Mouse (Mus musculus): ENCODE data around the gene Hormad2.

The Hormad2 gene

DNA sequence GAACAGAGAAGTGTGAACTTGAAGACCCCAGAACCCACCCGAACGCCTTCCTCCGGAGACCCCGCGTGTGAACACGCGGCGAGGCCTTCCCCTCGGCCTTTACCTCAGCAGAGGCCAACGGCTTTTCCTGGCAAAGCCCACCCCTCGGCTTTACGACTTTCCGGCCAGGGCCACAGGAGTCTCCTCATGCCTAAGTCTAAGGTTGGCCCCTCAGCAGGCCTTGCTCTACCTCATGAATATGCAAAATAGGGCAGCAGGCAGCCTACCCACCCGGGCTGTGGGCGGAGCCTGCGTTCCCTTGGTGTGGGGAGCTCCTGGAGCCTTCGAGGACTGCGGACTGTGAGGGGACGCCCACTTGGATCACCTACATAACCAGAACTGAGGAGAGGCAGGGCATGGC, at the start of gene Hormad2:
Hormad2 (minus strand) TSS at position 128 of the 400 bp plus-strand sequence.
- no peak for DNase-seq (ENCODE audit: low read depth, low spot score)

DNA sequence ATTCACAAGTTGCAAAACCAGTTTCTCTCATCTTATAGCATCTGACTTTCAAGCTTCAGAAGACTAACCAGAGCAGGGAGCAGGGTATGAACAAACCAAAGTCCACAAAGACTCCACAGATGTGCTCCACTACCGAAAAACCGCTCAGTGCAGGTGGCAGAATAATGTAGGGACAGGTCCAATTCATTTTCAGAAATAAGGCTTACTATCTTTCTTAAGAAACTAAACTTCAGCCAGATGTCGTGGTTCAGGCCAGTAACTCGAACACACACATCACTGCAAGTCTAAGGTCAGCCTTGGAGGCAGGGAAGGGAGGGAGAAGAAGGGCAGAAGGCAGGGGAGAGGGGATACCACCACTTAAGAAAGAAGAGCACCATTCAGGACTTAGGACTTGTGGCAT, 48.3 kb upstream of the Hormad2 start:
- no peak for DNase-seq (ENCODE audit: low read depth, low spot score)

DNA sequence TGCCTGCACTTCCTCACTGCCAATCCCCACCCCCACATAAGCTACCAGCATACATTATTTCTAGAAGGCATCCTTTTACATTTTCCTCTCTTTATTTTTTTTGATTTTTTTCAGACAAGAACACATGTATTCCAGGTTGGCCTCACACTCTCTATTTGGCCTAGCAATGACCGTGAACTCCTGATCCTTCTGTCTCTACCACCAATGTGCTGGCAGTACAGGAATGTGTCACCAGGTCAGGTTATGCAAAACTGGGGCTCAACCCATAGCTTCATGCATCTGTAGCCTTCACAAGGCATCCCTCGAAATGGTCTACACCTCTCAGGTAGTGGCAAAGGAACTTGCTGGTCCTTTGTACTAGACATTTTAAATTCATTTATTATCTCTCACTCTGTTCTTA, 47.9 kb upstream of the Hormad2 start:
- DNase-seq (ENCODE audit: low read depth, low spot score) = no peak

DNA sequence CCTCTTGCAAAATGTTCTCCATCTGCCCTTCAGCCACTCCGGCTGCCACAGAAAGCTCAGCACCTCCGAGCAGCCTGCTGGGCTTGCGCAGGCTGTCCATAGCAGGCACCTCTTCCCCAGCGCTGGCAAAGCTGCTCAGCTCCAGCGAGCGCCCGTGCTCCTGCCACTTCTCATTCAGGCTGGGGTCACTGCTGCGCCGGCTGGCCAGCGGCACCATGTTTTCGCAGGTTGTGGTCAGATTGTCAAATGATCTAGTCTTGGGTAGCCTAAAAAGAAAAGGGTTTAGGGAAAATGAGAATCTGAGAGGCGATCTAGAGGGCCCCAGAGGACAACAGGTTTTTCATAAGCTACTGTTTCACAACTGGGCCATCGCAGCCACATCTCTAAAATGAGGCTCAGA, 47.5 kb upstream of the Hormad2 start:
- no peak for DNase-seq (ENCODE audit: low read depth, low spot score)

DNA sequence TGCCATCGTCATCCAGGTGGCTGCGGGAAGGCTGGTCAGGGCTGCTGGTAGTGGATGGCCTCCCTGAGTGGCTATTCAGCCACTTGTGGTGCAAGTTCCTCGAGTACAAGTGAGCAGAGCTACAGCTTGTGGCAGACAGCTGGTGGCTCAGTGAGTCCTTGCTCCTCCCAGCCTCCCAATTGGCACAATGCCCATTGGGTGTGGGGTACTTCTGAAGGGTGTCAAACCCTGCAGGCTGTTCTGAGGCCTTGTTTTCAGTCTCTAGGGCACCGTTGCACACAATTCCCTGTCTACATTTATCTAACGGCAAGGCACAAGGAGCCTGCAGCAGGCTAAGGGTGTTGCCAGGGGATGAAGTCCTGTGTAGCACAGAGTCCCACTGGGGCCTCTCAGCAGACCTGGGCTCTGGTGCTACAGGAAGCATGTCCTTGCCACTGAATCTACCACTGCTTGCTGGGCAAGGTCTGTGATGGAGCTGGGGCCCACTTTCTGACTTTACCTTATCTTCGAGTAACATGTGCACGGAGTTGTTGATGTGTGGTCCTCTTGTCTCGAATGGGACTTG, 46.6 kb upstream of the Hormad2 start:
- no peak for DNase-seq (ENCODE audit: low read depth, low spot score)

DNA sequence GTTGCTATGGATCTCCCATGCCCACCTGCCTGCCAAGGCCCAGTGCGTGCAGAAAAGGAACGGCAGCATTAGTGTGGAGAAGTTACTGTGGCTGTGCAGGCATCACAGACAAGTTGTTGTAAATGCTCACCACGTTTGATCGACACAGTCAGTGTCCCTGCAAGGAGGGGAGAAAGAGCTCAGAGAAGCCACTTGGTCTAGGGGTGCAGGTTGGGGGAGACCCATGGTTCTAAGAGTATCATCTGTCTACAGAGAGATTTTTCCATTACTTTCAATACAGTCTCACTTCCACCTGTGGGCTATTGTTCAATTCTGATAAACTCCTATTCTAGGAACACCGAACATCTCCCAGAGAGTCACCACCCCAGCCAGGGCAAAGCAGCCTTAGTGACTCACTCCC, 43.6 kb upstream of the Hormad2 start:
- no peak for DNase-seq (ENCODE audit: low read depth, low spot score)

DNA sequence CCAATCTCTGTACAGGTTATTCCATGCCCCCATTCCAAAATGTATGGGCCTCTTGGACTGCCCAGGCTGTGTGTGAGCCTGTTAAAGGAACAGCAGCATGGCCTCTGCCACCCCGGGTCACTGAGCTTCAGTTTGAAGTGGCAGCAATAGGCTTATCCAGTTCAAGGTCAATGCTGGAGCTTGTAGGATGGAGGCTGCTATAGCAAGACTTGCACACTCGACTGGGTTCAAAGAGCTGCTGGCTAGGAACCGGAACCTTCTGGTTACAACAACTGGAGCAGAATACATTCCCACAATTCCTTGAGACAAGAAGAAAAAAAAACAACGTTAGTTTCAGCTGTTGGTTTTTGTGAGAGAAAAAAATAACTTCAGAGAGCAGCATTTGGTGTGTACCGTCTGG, 41.7 kb upstream of the Hormad2 start:
- no peak for DNase-seq (ENCODE audit: low read depth, low spot score)

DNA sequence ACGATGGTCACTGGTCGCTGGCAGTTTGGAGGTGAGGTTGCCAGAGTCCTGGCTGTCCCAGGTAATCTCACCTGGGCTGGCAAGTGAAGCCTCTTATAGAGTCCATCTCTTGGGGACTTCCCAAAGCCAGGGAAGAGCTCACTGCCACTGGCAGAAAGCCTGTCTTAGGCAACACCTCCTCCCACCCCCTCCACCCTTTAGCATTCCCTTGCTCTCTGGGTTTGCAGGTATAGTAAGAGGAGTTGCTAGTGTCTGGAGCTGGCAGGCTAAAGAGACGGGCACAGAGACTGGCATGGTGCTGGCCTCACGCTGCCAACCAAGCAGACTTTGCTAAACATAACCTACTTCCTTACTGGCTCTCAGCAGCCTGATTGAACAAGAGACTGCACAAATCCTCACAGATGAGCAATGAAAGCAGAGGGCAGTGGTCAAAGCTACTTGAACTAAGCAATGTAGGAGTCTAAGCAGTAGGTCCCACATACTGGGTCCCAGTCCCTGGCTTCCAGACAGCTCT, 35.3 kb upstream of the Hormad2 start:
- DNase-seq (ENCODE audit: low read depth, low spot score) = no peak

DNA sequence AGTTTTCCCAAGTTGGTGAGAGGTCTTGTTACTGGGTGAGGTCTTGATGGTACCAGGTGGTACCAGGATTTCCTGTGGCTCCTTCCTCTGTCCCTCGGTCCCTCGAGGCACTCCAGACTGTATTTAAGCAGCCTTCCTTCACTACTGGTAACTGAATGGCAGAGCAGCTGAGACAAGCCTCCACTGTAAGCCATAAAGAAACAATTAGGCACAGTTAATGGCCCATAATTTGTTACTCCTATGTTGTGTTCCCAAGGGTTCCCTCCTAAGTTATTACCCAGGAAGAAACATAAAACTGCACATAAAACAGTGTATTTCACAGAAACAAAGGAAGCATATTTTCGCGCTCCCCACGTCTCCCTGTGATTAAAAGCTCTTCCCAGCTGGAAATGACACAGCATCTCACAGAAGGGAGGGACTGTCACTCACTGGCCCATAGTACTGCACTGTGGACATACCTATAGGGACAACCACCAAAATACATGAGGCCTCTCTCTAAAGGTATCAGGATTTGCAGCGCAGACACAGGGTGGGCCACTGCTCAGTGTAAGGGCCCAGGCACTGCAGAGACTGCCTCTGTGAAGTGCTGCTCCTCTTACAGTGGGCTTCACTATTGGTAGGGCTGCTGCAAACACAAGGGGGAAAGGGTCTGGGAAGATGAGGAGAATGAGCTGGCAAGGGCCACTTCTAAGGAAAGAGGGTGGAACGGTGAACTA, 31.7 kb upstream of the Hormad2 start:
- no peak for DNase-seq (ENCODE audit: low read depth, low spot score)

DNA sequence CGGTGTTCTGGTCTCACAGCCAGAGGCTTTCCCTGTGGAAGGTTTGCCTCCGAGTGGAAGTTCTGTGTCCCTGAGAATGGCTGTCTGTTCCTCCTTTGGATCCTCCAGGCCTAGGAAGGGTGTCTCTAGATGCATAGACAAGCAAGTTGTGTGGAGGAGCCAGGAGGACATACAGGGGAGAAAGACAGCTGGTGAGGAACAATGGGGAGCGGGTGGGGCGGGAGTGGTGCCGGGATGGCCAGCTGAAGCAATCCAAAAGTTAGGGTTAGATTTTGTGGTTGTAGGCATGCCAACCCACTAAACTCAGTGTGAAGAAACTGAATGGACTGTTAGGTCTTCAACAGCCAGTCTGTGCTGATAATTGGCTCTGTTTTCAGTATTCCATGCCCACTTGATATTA, 30.8 kb upstream of the Hormad2 start:
- DNase-seq (ENCODE audit: low read depth, low spot score) = no peak

DNA sequence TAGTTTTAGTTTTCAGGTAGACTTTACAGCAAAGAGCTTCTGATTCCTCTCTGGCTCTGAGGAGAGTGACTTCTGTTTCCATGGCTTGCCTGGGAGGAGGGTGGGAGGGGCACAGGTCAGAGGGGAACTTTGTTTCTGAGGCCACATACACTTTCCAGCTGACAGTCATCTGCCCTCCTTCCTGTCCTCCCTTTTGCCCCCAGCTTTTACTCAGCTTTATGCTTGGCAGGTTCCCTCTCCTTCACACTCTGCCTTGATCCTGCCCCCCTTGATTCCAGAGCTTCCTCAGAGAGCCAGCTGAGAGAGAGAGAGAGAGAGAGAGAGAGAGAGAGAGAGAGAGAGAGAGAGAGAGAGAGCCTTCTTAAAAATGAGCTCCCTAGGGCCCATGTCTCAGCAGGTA, 30.3 kb upstream of the Hormad2 start:
- no peak for DNase-seq (ENCODE audit: low read depth, low spot score)

DNA sequence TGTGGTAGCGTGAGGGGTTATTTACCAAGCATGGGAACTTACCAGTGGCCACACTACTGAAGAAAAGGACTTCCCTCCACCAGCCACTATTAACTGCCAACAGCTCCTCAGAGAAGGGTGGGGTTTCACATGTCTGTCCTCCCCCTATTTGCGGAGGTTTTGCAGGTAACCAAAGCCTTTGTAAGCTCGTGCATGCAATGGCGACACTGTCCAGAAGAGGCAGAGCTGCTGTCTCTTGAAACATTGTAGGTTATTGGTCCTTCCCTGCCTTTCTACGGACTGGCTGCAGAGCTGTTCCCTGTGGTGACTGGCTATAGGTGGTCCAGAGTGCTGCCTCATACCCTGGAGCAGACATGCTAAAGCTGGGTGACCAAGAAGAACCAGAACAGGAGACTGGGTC, 28.2 kb upstream of the Hormad2 start:
- no peak for DNase-seq (ENCODE audit: low read depth, low spot score)

DNA sequence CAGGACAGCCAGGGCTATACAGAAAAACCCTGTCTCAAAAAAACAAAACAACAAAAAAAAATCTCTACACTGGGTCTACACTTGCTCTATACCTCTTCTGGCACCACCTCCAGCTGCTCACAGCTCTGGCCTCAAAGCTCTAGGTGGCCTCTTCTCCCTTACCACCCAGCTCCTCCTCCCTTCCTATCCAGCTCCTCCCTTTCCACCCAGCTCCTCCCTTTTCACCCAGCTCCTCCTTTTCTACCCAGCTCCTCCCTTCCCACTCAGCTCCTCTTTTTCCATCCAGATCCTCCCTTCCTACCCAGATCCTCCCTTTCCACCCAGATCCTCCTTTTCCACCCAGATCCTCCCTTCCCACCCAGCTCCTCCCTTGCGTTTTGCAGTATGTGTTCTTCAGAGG, 26.5 kb upstream of the Hormad2 start:
- no peak for DNase-seq (ENCODE audit: low read depth, low spot score)

DNA sequence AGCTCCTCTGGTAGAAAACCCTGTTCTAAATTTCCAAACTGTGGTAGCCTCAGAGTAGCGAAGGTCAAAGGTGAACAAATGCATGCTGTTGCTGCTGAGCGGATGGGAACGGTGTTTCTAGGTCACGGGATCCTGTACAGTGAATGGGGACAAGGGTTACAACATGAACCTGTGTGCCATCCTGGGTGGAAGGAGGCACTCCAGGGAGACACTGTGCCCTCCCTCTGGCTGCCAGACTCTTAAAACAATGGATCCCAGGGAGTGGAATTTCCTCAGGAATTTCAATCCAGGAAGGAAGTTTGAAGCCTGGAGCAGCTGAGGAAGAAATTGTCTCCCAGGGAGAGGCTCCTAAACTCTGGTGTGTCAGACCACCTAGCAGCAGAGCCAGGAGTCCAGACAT, 25.3 kb upstream of the Hormad2 start:
- no peak for DNase-seq (ENCODE audit: low read depth, low spot score)

DNA sequence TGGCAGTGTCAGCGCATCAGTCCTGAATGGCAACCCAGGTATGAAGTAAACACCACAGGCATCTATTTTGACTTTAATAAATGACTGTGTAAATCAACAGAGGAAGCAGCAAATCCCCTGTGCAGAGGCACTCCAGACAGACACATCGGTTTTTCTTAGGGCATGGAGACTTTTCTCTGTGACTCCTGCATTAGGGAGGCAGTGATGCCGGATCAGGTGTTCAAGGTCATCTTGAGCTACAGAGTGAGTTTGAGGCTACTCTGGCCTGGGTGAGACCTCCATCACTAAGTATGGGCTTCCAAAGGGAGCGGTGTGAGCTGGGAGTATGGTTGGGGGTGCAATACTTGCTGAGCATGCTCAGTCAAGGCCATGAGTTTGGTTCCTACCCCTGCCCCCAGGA, 23.7 kb upstream of the Hormad2 start:
- no peak for DNase-seq (ENCODE audit: low read depth, low spot score)

DNA sequence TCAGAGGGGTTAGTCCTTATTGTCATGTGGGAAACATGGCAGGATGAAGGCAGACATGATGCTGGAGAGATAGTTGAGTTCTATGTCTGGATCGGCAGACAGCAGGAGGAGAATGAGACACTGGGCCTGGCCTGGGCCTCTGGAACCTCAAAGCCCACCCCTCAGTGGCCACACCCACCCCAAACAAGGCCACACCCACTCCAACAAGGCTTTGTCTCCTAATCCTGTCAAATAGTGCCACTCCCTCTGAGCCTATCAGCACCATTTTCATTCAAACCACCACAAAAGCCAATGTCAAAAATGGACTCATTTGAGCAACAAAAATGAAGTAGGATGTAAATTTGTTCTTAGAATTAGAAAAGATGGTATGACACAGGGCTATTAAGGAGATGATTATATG, 23.3 kb upstream of the Hormad2 start:
- no peak for DNase-seq (ENCODE audit: low read depth, low spot score)

DNA sequence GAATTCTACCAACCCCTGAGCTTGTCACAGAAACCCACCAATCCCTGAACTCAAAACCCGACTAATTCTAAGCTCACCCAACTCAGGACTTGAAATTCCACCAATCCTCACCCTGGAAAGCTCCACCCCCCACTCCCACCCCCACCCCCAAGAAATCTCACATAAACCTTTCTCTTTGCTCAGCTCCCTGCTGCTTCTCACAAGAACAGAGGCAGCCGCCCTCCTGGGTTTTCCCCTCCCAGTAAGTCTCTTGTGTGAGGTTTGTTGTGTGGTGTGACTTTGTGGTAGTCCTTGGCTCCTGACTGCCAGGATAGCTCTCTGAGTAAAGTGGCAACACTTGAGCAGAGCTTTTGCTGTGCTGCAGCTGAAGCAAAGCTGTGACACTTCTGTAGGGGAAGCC, 22.0 kb upstream of the Hormad2 start:
- DNase-seq (ENCODE audit: low read depth, low spot score) = no peak

DNA sequence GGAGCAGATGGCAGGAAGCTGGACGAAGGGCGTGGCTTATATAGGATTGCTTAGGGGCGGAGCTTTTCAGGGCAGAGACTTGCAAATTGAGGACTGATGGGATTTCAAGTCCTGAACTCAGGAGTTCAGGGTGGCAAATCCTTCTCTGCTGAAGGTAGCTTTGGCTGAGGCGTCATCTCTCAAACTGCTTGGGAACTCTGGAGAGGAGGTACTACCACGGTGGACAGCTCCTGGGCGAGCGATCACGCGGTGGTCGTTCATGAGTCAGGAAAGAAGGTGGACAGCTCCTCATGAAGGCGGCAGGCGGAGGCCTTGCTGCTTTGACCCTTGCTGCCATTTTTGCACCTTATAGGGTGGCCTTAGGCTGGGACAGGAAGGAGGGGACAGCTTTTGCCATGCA, 20.2 kb upstream of the Hormad2 start:
- DNase-seq (ENCODE audit: low read depth, low spot score) = no peak

DNA sequence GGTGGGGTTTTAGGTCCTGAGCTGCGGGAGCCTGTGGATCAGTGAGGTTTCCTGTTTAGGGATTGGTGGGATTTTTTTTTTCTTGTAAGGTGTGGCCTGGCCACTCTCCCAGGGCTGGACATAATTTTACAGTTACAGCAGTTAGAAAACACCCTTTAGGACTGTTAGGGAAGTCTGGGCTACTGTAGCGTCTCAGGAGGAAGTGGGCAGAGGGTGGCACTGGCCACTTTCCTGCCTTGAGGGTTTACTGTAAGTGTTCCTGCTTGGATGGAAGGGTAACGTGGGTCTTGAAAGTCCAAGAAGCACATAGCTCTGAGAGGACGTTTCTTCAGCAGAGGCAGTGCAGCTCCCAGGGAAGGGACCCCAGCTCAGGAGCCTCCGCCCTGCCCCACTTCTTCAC, 19.7 kb upstream of the Hormad2 start:
- DNase-seq (ENCODE audit: low read depth, low spot score) = no peak

DNA sequence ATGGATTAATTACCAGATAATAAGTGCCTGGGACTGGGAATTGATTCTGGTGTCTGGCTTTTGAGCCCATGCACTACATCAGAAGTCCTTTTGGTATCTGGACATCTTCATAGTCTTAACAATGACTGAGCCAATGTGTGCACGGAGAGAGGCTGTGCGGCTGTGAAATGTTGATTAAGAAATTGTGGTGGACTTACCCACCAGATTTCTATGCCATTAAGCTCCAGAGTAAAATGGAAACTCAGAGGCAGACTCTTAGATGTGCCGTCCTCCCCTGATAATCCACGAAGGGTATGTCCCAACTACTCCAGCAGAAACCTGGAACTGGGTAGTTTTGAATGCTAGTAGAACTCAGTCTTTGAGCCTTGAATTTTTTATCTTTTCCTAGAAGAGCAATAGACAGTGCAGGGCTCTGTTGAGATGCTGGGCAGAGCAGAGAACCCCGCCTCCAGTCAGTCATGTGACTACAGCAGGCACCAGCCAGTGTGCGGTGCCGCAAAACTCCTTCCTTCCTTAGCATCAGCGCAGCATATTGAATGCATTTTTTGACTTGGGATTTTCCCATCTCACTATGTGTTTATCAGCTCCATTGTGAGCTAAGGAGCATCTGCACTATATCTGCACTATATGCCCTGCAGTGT, 14.1 kb upstream of the Hormad2 start:
- DNase-seq (ENCODE audit: low read depth, low spot score) = no peak

DNA sequence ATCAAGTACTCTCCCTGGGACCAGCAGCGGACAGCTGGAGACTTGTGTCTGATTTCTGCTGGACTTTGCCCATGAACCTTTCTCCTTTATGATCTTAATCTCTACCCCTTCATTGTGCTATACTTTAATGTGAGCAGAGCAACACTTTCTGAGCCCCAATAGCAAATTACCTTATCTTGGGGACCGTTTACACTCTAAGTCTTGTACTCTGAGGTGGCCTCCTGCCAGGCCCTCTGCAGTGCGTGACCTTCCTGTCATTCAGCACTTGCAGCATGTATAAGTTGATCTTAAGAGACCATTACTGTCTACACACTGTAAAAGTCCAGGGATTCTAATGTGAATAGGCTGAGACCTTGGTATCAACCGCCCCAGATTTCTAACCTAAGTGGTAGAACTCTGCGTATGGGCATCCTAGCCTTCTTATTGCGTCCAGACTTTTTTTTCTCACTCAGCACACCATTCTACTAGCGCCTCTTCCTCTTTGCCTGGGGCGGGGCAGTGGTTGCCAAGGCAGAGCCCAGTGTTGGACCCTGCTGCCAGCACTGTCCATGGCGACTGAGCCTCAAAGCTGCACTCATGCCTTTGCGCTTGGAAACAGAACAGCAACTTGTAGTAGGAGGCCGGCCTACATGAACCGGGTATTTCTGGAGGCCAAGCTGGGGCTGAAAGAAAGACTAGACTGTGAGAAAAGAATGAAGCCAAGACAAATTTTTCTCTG, 11.7 kb upstream of the Hormad2 start:
- DNase-seq (ENCODE audit: low read depth, low spot score) = no peak

DNA sequence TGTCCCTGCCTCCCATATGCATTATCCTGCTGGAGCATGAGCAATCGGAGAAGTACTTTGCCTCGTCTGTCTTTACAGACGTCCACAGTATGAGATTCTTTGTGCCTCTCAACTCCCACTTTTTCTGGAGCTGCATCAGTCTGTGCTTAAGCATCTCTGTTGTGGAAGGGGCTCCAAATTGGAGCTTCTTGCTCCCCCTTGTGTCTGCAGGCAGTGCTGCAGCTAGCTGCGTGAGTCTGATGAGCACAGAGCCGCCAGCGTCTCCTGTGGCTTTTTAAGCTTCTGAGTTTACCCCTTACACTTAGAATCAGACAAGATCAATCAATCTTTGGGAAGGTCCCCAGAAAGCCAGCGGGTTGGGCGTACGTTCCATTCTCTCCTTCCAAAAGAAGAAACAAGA, 10.2 kb upstream of the Hormad2 start:
- peak; percentile 8 for DNase-seq (ENCODE audit: low read depth, low spot score)

Data from telencephalon, adult 2 months (tissue).